8 mouse cellular contexts compared by ENCODE assay signal in genomic region chr7:111191674-111192073, GRCm38 (mm10).
DNase-seq lines count a peak whose midpoint lies in the region; ATAC-seq lines count a peak whose summit lies in the region.

No protein-coding gene starts in this region.

- WGBS in embryonic facial prominence, embryonic 14.5 days: 44% methylated on average over 4 of the region's 4 CpGs

- peak; percentile 91 for ATAC-seq in embryonic facial prominence, embryonic 14.5 days (ENCODE audit: low read depth)

- no peak overlapping the region for H3K4me3 ChIP-seq in embryonic facial prominence, embryonic 14.5 days (ENCODE audit: low read depth, low read length)

- H3K4me2 ChIP-seq in embryonic facial prominence, embryonic 14.5 days (ENCODE audit: low read depth, low read length): no peak overlapping the region

- DNase-seq in gastrocnemius, postnatal 14 days: peak; percentile 70
- no peak for DNase-seq in gastrocnemius, postnatal 36 days
- DNase-seq in MN1 (ENCODE audit: low spot score): peak; percentile 76
- peak; percentile 84 for DNase-seq in embryonic facial prominence, embryonic 14.5 days (ENCODE audit: low spot score)
- DNase-seq in kidney, adult 18-20 months: peak; percentile 45
- peak; percentile 34 for DNase-seq in ovary, postnatal 36 days (ENCODE audit: low spot score)
- no peak for DNase-seq in frontal cortex, postnatal 25 days (ENCODE audit: low spot score in 2 of 2)
- DNase-seq in left cerebral cortex, postnatal 36 days (ENCODE audit: low spot score in 2 of 2): no peak

- no peak overlapping the region for H3K27ac ChIP-seq in embryonic facial prominence, embryonic 14.5 days (replicated peaks; ENCODE audit: low read depth, low read length)

- H3K9me3 ChIP-seq in embryonic facial prominence, embryonic 14.5 days (ENCODE audit: control insufficient read depth, low read length): no peaks in the 10 kb centered on the region

- no peaks in the 10 kb centered on the region; the same call in 1 of the 2 replicates for H3K4me1 ChIP-seq in embryonic facial prominence, embryonic 14.5 days (ENCODE audit: control insufficient read depth, insufficient read depth, low read length)

- no peaks in the 10 kb centered on the region for H3K27me3 ChIP-seq in embryonic facial prominence, embryonic 14.5 days (replicated peaks; ENCODE audit: control insufficient read depth, insufficient read depth, low read length)

- H3K36me3 ChIP-seq in embryonic facial prominence, embryonic 14.5 days (ENCODE audit: control insufficient read depth, insufficient read depth, low read length): no peaks in the 10 kb centered on the region

- H3K9ac ChIP-seq in embryonic facial prominence, embryonic 14.5 days (ENCODE audit: low read depth, low read length): no peak overlapping the region

- intact Hi-C loops in gastrocnemius, postnatal 14 days (cut with DNase I; ENCODE audit: low total_unique reads): no loop called here
- intact Hi-C loops in gastrocnemius, postnatal 36 days (cut with DNase I): no loop called here
- intact Hi-C loops in left cerebral cortex, postnatal 36 days (cut with DNase I): no loop called here

Comparison
In these comparisons a context has a peak if more than half of its experiments do, and no peak if none do; other contexts are left out.
1. DNase-seq: peak in gastrocnemius, postnatal 14 days (single experiment), MN1 (single experiment), embryonic facial prominence, embryonic 14.5 days (single experiment), kidney, adult 18-20 months (single experiment) and ovary, postnatal 36 days (single experiment); none in gastrocnemius, postnatal 36 days (0 of 2), frontal cortex, postnatal 25 days (0 of 2) and left cerebral cortex, postnatal 36 days (0 of 2).